Mouse (Mus musculus) lung, adult 2 months (tissue): ENCODE results near the gene Erg.

Experiments
- CTCF ChIP-seq: fragments of 200-500 bp; IDR thresholded peaks from 2 replicates; pipeline ENCODE4 v1.5.1; 2011; ENCODE audit warnings: mild to moderate bottlenecking, low read length, control low read depth; ENCODE audit not compliant: insufficient read depth
- POLR2A ChIP-seq: fragments of 200-500 bp; IDR thresholded peaks from 2 replicates; pipeline ENCODE4 v1.6.1; 2011; ENCODE audit warnings: low read depth, mild to moderate bottlenecking, control low read depth, low read length, borderline replicate concordance; ENCODE audit errors: extremely low read depth

DNA sequence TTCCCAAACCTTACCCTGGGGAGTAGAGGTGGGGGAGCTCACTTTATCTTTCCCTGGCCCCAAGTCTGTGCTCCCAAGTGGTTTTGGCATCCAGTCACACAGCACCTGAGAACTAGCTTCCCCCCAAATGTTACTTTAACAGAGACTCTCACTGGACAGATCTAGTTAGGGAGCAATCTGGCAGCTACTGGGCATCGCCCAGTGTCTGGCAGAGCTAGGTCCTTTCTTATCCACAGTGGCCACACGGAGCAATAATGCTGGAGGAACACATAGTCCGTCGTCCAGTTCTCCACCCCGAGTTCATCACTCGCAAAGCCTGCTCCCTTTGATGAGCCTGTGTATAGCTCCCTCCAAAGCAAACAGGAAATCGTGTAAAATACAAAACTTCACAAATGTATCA is 124.5 kb downstream of the Erg start:
- TF ChIP-seq CTCF (no peak), POLR2A (no peak)
